Mouse (Mus musculus) spleen, adult 2 months (tissue): ENCODE measurements around the gene Yif1a.

Experiments used
- CTCF ChIP-seq: fragments of 200-500 bp; IDR thresholded peaks from 2 replicates; pipeline ENCODE4 v1.5.1; 2011; ENCODE audit warnings: mild to moderate bottlenecking, inconsistent platforms; ENCODE audit not compliant: insufficient read depth, insufficient read length, insufficient replicate concordance; ENCODE audit errors: extremely low read depth
- POLR2A ChIP-seq: fragments of 200-500 bp; IDR thresholded peaks from 2 replicates; pipeline ENCODE4 v1.6.1; 2011; ENCODE audit warnings: low read depth, low read length, inconsistent platforms

GRCm38 (mm10) chr19:5058801-5059771, 29.3 kb upstream of the Yif1a start:
- TF ChIP-seq POLR2A (no peak), CTCF (no peak)
